Mouse (Mus musculus): ENCODE measurements around the gene Apba1. TPM values are rescaled to one million over a fixed set of nuclear protein-coding genes. Genes with fewer than 3 reads are reported as not detected.

The Apba1 gene
- polyA plus RNA-seq, 1 experiment from 2014 or later, result 0.52 TPM

DNA sequence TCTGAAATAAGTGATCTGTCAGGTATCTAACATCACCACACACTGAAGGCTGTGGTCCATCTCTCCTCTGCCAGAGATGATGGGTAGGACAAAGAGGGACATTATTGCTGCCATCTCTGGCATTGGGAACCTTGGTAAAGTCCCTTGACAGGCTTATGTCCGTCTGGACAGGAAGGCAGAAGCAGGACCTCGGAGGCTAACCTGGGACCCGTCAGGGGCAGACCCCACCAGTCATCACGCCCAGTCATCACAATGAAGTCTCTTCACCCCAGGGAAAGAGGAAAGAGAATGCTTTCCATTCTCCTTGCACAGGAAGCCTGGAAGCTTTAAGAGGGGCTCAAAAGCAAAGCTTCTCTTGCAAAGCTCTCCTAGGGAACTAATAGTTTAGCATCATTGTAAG is 189.2 kb downstream of the Apba1 start:
- H3K27ac ChIP-seq (replicated peaks; ENCODE audit: low read depth, low read length), result no peak overlapping the region
- DNase-seq (ENCODE audit: low spot score), result no peak
- H3K4me2 ChIP-seq (ENCODE audit: low read depth, low read length), result no peak overlapping the region
- no peaks in the 10 kb centered on the region for H3K4me1 ChIP-seq (ENCODE audit: control insufficient read depth, insufficient read depth, low read length)
- H3K27me3 ChIP-seq (ENCODE audit: control insufficient read depth, insufficient read depth, low read length), result no peaks in the 10 kb centered on the region
- 24% methylated on average over 4 of the region's 4 CpGs for WGBS
- H3K36me3 ChIP-seq (replicated peaks; ENCODE audit: control insufficient read depth, insufficient read depth, low read depth, low read length), result no peaks in the 10 kb centered on the region
- no peak overlapping the region for H3K9ac ChIP-seq (replicated peaks; ENCODE audit: low read length)
- ATAC-seq (replicated peaks; ENCODE audit: insufficient number of reproducible peaks, low FRiP score, low TSS enrichment, low read depth), result no peak
- H3K9me3 ChIP-seq (replicated peaks; ENCODE audit: control insufficient read depth, low read length), result no peaks in the 10 kb centered on the region
- H3K4me3 ChIP-seq (ENCODE audit: low read depth, low read length), result no peak overlapping the region

GRCm38 (mm10) chr19:23948301-23949000 is 189.8 kb downstream of the Apba1 start:
- Histone ChIP-seq H3K4me1 (ENCODE audit: control insufficient read depth, insufficient read depth, low read length) (no peaks in the 10 kb centered on the region), H3K36me3 (replicated peaks; ENCODE audit: control insufficient read depth, insufficient read depth, low read depth, low read length) (no peaks in the 10 kb centered on the region), H3K9me3 (replicated peaks; ENCODE audit: control insufficient read depth, low read length) (no peaks in the 10 kb centered on the region), H3K4me2 (ENCODE audit: low read depth, low read length) (no peak overlapping the region), H3K27ac (replicated peaks; ENCODE audit: low read depth, low read length) (no peak overlapping the region), H3K9ac (replicated peaks; ENCODE audit: low read length) (no peak overlapping the region), H3K4me3 (ENCODE audit: low read depth, low read length) (no peak overlapping the region), H3K27me3 (ENCODE audit: control insufficient read depth, insufficient read depth, low read length) (no peaks in the 10 kb centered on the region)
- DNase-seq (ENCODE audit: low spot score) (no peak), ATAC-seq (replicated peaks; ENCODE audit: insufficient number of reproducible peaks, low FRiP score, low TSS enrichment, low read depth) (no peak)
- 24% methylated on average over 12 of the region's 12 CpGs for WGBS

DNA sequence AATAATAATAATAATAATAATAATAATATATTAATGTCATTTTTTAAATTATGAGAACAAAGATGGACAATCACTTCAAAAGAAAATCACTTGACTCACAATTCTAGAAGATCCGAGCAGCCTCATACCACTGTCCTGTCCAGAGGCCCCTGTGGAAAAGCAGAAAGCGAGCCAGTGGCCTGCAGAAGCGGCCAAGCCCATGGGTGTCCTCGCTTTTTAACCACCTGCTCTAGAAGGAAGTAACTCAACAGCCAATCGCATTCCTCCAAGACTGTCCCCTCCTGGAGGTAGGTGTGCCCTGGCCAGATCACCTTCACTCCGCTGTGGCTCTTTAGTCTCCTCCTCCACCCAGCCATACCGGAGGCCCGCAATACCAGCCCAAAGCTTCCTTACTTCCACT is 196.8 kb downstream of the Apba1 start:
- Histone ChIP-seq H3K36me3 (replicated peaks; ENCODE audit: control insufficient read depth, insufficient read depth, low read depth, low read length) (no peaks in the 10 kb centered on the region), H3K27me3 (ENCODE audit: control insufficient read depth, insufficient read depth, low read length) (no peaks in the 10 kb centered on the region), H3K4me1 (ENCODE audit: control insufficient read depth, insufficient read depth, low read length) (no peaks in the 10 kb centered on the region), H3K4me3 (ENCODE audit: low read depth, low read length) (no peak overlapping the region), H3K9ac (replicated peaks; ENCODE audit: low read length) (no peak overlapping the region), H3K9me3 (replicated peaks; ENCODE audit: control insufficient read depth, low read length) (no peaks in the 10 kb centered on the region), H3K4me2 (ENCODE audit: low read depth, low read length) (no peak overlapping the region), H3K27ac (replicated peaks; ENCODE audit: low read depth, low read length) (no peak overlapping the region)
- WGBS, result 89% methylated on average over 8 of the region's 8 CpGs
- DNase-seq (ENCODE audit: low spot score) (no peak), ATAC-seq (replicated peaks; ENCODE audit: insufficient number of reproducible peaks, low FRiP score, low TSS enrichment, low read depth) (no peak)

DNA sequence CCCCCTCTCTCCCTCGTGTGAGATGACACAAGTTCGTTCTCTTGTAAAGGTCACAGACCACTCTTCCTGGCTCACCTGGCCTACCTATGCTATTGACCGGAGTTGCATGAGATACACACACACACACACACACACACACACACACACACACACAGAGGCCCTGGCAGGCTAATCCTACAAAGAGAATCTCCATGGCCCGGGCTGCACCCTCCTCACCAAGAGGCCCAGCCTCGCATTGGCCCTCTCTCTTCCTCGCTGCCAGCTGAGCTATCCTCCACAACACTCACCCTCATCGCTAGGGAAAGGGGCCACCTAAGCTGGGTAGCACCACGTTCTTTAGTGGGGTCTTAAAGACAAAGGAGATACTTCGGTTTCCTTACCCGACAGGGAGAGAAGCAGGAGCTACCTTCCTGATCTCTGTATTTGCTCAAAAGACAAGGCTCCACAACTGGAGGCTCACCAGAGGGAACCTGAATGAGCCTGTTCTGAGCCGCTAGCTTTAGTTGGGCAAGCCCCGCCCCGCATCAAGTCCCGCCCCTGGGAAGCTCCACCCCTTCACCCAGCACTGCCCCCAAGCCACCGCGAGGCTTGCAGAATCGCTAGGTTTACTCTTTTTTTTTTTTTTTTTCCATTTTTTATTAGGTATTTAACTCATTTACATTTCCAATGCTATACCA is 197.8 kb downstream of the Apba1 start:
- Histone ChIP-seq H3K27me3 (ENCODE audit: control insufficient read depth, insufficient read depth, low read length) (no peaks in the 10 kb centered on the region), H3K36me3 (replicated peaks; ENCODE audit: control insufficient read depth, insufficient read depth, low read depth, low read length) (no peaks in the 10 kb centered on the region), H3K9me3 (replicated peaks; ENCODE audit: control insufficient read depth, low read length) (no peaks in the 10 kb centered on the region), H3K9ac (replicated peaks; ENCODE audit: low read length) (no peak overlapping the region), H3K27ac (replicated peaks; ENCODE audit: low read depth, low read length) (no peak overlapping the region), H3K4me3 (ENCODE audit: low read depth, low read length) (no peak overlapping the region), H3K4me2 (ENCODE audit: low read depth, low read length) (no peak overlapping the region), H3K4me1 (ENCODE audit: control insufficient read depth, insufficient read depth, low read length) (no peaks in the 10 kb centered on the region)
- ATAC-seq (replicated peaks; ENCODE audit: insufficient number of reproducible peaks, low FRiP score, low TSS enrichment, low read depth) (no peak), DNase-seq (ENCODE audit: low spot score) (no peak)
- WGBS, result 67% methylated on average over 17 of the region's 17 CpGs

GRCm38 (mm10) chr19:23957563-23957962 is 198.9 kb downstream of the Apba1 start:
- H3K9ac ChIP-seq (replicated peaks; ENCODE audit: low read length), result no peak overlapping the region
- H3K36me3 ChIP-seq (replicated peaks; ENCODE audit: control insufficient read depth, insufficient read depth, low read depth, low read length), result no peaks in the 10 kb centered on the region
- H3K27me3 ChIP-seq (ENCODE audit: control insufficient read depth, insufficient read depth, low read length), result no peaks in the 10 kb centered on the region
- no peaks in the 10 kb centered on the region for H3K4me1 ChIP-seq (ENCODE audit: control insufficient read depth, insufficient read depth, low read length)
- no peak overlapping the region for H3K4me2 ChIP-seq (ENCODE audit: low read depth, low read length)
- H3K9me3 ChIP-seq (replicated peaks; ENCODE audit: control insufficient read depth, low read length), result no peaks in the 10 kb centered on the region
- no peak overlapping the region for H3K4me3 ChIP-seq (ENCODE audit: low read depth, low read length)
- no peak for ATAC-seq (replicated peaks; ENCODE audit: insufficient number of reproducible peaks, low FRiP score, low TSS enrichment, low read depth)
- H3K27ac ChIP-seq (replicated peaks; ENCODE audit: low read depth, low read length), result no peak overlapping the region
- WGBS, result 74% methylated on average over 7 of the region's 7 CpGs
- DNase-seq (ENCODE audit: low spot score), result no peak

GRCm38 (mm10) chr19:23958925-23959324 is 200.2 kb downstream of the Apba1 start:
- Histone ChIP-seq H3K4me1 (ENCODE audit: control insufficient read depth, insufficient read depth, low read length) (no peaks in the 10 kb centered on the region), H3K9ac (replicated peaks; ENCODE audit: low read length) (no peak overlapping the region), H3K9me3 (replicated peaks; ENCODE audit: control insufficient read depth, low read length) (no peaks in the 10 kb centered on the region), H3K4me2 (ENCODE audit: low read depth, low read length) (no peak overlapping the region), H3K36me3 (replicated peaks; ENCODE audit: control insufficient read depth, insufficient read depth, low read depth, low read length) (no peaks in the 10 kb centered on the region), H3K27ac (replicated peaks; ENCODE audit: low read depth, low read length) (no peak overlapping the region), H3K27me3 (ENCODE audit: control insufficient read depth, insufficient read depth, low read length) (no peaks in the 10 kb centered on the region), H3K4me3 (ENCODE audit: low read depth, low read length) (no peak overlapping the region)
- no peak for ATAC-seq (replicated peaks; ENCODE audit: insufficient number of reproducible peaks, low FRiP score, low TSS enrichment, low read depth)
- 16% methylated on average over 6 of the region's 6 CpGs for WGBS
- DNase-seq (ENCODE audit: low spot score), result peak; percentile 72

DNA sequence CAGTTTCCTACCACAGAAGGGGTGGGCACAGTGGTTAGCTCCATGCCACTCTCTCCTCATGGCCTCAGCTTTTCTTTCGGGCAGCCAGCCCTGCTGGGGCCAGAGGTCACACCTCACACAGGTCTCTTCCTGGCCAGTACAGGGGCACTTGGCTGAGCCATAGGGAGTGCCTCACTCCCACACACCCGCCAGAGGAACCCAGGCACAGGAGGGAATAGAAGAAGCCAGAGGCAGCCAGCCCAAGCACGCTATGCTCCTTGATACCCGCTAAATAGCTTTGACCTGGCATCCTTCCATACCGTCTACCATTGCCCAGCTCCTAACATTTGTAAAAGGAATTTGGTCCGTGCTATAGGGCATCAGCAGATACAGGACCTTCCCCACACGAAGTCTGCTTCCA is 201.2 kb downstream of the Apba1 start:
- Histone ChIP-seq H3K27me3 (ENCODE audit: control insufficient read depth, insufficient read depth, low read length) (no peaks in the 10 kb centered on the region), H3K36me3 (replicated peaks; ENCODE audit: control insufficient read depth, insufficient read depth, low read depth, low read length) (no peaks in the 10 kb centered on the region), H3K9me3 (replicated peaks; ENCODE audit: control insufficient read depth, low read length) (no peaks in the 10 kb centered on the region), H3K4me2 (ENCODE audit: low read depth, low read length) (no peak overlapping the region), H3K4me1 (ENCODE audit: control insufficient read depth, insufficient read depth, low read length) (no peaks in the 10 kb centered on the region), H3K4me3 (ENCODE audit: low read depth, low read length) (no peak overlapping the region), H3K27ac (replicated peaks; ENCODE audit: low read depth, low read length) (no peak overlapping the region), H3K9ac (replicated peaks; ENCODE audit: low read length) (no peak overlapping the region)
- DNase-seq (ENCODE audit: low spot score) (no peak), ATAC-seq (replicated peaks; ENCODE audit: insufficient number of reproducible peaks, low FRiP score, low TSS enrichment, low read depth) (no peak; the same call in 1 of the 2 replicates)
- WGBS, result 64% methylated on average over 7 of the region's 7 CpGs

GRCm38 (mm10) chr19:23960275-23960674 is 201.6 kb downstream of the Apba1 start:
- Histone ChIP-seq H3K36me3 (replicated peaks; ENCODE audit: control insufficient read depth, insufficient read depth, low read depth, low read length) (no peaks in the 10 kb centered on the region), H3K4me2 (ENCODE audit: low read depth, low read length) (no peak overlapping the region), H3K4me1 (ENCODE audit: control insufficient read depth, insufficient read depth, low read length) (no peaks in the 10 kb centered on the region), H3K4me3 (ENCODE audit: low read depth, low read length) (no peak overlapping the region), H3K27ac (replicated peaks; ENCODE audit: low read depth, low read length) (no peak overlapping the region), H3K9ac (replicated peaks; ENCODE audit: low read length) (no peak overlapping the region), H3K9me3 (replicated peaks; ENCODE audit: control insufficient read depth, low read length) (no peaks in the 10 kb centered on the region), H3K27me3 (ENCODE audit: control insufficient read depth, insufficient read depth, low read length) (no peaks in the 10 kb centered on the region)
- ATAC-seq (replicated peaks; ENCODE audit: insufficient number of reproducible peaks, low FRiP score, low TSS enrichment, low read depth) (no peak), DNase-seq (ENCODE audit: low spot score) (no peak)
- WGBS, result 36% methylated on average over 3 of the region's 3 CpGs
